Mouse (Mus musculus): Measurements from ENCODE around the gene Tcl1b3. TPM values are rescaled to one million over a fixed set of nuclear protein-coding genes. Genes with fewer than 3 reads are reported as not detected.
"Not testable (repeated sequence)": the region's sequence is repeated elsewhere in the genome, so short reads cannot be mapped to it uniquely, and the experiment has no call there.

The Tcl1b3 gene
- total RNA-seq (2022), result not detected

DNA sequence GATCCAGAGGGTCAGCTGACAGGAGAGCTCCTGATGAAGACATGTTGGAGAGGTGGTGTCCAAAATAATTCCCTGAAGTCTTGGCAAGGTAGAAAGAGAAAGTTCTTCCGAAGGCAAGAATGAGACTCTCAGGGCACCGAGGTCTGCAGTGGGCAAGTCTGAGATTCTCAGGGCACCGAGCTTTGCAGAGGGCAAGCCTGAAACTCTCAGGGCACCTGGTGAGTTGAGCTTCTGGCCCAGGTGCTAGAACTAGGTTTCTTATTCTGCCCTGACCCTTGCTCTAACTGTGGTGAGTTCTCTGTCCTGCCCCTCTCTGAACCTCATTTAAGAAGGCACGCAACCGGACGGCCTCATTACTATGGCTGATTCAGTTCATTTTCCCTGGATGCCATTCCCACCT is at the start of gene Tcl1b3:
Gene Tcl1b3, plus strand, starts transcription at position 301 of the 400 bp plus-strand sequence.
- not testable (repeated sequence) for DNase-seq

DNA sequence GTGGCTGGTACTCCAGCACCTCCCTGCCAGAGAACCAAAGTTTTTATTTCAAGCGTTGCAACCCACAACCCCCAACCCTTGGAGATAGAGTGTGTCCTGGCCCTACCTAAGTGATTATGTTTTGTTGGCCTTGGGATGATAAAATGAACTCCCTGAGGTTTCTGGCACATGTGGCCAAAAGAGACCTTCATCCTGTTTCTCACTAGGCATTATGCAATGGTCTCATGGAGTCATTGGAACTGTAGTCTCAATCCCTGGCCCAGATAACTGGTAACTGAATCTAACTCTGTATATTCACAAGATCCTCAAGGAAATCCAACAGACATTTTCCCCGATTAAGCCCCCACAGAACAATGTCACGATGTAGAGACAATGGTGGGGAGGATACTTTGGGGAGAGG is 47.7 kb upstream of the Tcl1b3 start:
- peak; percentile 55 for DNase-seq

DNA sequence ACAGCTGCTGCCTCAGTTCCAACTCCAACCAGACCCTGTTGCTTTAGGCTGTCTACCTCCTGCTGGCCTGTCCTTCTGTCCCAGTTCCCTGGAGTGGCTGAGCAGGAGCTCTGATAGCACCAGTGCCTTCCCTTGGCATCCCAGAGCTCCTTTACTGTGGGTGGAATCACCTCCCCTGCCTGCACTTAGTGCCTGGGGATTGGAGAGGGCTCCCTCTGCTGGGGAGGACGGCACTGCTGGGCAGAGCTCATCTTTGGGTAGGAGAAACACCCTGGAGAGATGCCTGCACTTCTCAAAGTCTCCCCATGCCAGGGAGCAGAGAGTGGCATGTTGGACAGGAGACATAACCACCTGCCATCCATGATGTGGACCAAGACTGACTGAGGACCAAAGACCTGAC is 45.9 kb upstream of the Tcl1b3 start:
- not testable (repeated sequence) for DNase-seq

DNA sequence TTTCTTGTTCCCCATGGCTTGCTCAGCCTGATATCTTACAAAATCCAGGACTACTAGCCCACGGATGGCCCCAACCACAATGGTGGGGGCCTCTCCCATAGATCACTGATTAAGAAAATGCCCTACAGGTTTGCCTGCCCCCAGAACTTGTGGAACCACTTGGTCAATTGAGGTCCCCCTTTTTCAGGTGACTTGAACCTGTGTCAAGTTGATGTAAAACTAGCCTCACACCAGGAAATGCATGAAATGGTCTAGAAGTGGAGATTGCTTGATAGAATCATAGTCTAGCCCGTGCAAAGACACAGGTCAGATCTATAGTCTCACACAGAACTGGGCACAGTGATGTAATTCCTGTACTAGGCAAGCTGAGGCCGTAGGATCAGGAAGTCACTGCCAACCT is 45.1 kb upstream of the Tcl1b3 start, which contains the start of gene Tcl1b2:
Gene Tcl1b2, plus strand, starts transcription at position 301 of the 400 bp plus-strand sequence.
- DNase-seq, result no peak

DNA sequence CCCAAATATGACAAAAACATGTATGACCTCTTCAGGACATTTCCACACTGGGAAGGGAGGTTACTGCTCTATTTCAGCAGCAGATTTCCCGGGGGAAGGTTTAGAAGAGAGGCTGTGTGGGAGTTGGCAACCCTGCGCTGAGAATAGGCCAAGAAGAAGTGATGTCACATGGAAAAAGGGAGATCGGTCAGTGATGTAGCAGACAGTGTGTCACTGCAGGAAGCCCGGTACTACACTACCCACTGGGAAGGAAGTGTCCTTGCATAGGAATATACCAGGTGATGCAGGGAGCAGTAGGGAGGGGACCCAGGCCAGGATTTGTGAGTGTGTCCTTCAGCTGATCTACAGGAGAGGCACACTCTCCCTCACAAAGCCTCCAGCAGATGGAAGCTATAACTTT is 35.6 kb upstream of the Tcl1b3 start:
- not testable (repeated sequence) for DNase-seq

- DNase-seq, result no peak
These were observed 32.0 kb upstream of the Tcl1b3 start for GRCm38 (mm10) chr12:105158842-105159241.

- DNase-seq, result no peak
These were observed 31.5 kb upstream of the Tcl1b3 start, which contains the start of gene Tcl1b1 for GRCm38 (mm10) chr12:105159390-105159789. Tcl1b1 (plus strand) TSS chr12:105159690.

GRCm38 (mm10) chr12:105166734-105167133 is 24.1 kb upstream of the Tcl1b3 start:
- DNase-seq, result no peak

DNA sequence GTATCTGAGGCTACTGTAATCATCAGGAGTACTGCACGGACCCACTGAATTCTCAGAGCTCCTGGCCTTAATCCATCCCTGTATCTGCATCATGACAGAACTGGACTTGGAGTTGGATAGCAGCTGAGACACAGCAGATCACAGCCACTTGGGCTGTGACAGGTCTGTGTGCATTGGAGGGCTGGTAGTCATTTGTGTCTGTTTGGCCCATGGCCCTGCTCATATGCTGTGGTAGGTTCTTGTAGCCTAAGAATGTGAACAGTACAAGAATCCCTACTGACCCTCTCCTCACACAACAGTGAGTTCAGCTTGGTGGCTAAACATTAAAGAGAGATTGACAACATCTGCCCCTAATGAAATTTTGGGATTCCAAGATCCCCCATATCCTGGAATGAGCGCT is 17.5 kb upstream of the Tcl1b3 start:
- DNase-seq, result no peak

GRCm38 (mm10) chr12:105174318-105174717 is 16.5 kb upstream of the Tcl1b3 start:
- DNase-seq, result peak; percentile 54

DNA sequence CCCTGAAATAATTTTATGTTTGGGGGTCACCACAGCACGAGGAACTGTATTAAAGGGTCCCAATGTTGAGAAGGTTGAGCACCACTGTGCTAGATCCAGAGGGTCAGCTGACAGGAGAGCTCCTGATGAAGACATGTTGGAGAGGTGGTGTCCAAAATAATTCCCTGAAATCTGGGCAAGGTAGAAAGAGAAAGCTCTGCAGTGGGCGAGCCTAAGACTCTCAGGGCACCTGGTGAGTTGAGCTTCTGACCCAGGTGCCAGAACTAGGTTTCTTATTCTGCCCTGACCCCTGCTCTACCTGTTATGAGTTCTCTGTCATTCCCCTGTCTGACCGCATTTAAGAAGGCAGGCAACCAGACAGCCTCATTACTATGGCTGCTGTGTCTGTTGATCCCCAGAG is 14.8 kb upstream of the Tcl1b3 start, which contains the start of gene Tcl1b5:
Gene Tcl1b5, plus strand, starts transcription at position 301 of the 400 bp plus-strand sequence.
- DNase-seq, result not testable (repeated sequence)

- DNase-seq, result not testable (repeated sequence)
These were observed 9.7 kb upstream of the Tcl1b3 start for GRCm38 (mm10) chr12:105181040-105181644.

- DNase-seq, result not testable (repeated sequence)
These were observed 1.9 kb upstream of the Tcl1b3 start for GRCm38 (mm10) chr12:105188980-105189379.

DNA sequence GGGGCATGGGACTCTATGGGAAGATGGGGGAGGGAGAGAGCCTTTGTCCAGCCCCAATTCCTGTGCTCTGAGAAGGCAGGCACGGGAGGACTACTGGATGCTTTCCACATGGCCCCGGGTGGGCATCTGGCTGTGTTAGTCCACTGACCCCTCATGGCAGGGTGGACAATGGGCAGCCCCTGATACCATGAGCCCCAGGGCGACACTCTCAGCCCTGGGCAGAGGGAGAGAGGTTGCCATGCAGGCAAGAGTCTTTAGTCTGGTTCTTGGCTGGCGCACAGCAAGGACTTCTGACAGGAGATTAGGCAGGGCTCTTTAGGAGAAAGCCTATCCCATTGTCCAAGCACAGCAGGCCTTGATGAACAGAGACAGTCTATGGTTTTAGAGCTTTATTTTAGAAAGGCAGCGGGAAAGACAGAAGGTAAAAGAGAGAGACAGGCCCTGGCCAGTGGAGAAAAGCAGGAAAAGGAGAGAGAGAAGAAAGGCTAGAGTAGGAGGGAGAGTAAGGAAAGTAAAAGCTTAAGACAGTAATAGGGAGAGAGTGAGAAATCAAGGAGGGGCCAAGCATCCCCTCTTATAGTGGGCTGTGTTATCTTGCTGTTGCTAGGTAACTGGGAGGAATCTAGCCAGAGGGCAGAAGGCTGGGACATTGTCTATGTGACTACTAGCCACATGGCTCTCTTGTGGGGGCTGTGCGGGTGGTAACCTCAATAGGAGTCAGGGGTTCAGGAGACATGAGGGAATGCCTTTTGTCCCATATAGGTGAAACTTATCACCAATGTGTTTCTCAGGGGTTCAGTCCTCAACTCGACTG is 9.0 kb downstream of the Tcl1b3 start:
- not testable (repeated sequence) for DNase-seq

DNA sequence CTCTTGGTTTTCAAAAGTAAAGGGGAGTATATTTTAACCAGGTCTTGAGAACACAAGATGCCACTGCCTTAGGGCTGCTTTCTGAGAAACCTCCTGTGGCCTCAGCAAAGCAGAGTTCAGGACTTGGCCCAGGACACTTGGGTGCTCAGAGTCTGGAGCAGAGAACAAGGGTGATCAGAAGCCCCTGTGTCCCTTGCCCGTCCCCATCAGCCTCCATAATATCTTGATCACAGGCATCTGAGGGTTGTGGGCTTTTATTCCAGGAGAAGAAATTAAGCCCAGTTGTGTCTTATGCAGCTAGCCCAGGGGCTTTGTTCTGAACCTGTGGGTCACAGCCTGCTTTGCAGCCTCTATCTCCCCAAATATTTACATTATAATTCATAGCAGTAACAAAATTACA is 10.8 kb downstream of the Tcl1b3 start, which contains the start of gene Tcl1b4:
Gene Tcl1b4, plus strand, starts transcription at position 301 of the 400 bp plus-strand sequence.
- not testable (repeated sequence) for DNase-seq

DNA sequence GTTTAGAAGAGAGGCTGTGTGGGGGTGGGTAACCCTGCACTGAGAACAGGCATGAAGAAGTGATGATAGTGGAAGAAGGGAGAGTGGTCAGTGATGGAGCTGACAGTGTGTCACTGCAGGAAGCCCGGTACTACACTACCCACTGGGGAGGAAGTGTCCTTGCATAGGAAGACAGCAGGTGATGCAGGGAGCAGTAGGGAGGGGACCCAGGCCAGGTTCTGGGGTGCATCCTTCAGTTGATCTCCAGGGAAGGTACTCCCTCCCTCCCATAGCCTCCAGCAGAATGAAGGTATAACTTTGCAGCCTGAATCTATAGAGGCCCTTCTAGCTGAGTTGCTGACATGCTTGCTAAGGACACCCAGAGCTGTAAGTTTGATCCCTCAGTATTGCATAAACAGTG is 16.2 kb downstream of the Tcl1b3 start:
- DNase-seq, result no peak

DNA sequence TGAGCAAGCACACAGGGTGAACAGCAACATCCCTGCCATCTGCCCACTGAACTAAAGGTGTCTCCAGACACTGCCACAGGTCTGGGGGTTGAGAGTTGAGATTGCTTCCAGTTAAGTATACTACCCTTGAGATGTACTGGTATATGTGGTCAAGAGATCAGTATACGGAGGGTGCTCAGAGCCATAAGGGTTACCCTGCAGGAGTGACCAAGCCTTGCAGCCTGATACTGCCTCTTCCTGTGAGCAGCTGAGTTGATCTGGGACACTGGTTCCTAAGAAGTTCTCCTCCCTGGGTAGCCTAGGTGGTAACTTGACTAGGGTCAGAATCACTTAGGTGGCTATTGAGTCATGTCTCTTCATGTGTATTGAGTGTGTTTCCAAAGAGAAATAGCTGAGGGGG is 17.6 kb downstream of the Tcl1b3 start:
- no peak for DNase-seq

- no peak for DNase-seq
These were observed 18.4 kb downstream of the Tcl1b3 start for GRCm38 (mm10) chr12:105209231-105209630.

DNA sequence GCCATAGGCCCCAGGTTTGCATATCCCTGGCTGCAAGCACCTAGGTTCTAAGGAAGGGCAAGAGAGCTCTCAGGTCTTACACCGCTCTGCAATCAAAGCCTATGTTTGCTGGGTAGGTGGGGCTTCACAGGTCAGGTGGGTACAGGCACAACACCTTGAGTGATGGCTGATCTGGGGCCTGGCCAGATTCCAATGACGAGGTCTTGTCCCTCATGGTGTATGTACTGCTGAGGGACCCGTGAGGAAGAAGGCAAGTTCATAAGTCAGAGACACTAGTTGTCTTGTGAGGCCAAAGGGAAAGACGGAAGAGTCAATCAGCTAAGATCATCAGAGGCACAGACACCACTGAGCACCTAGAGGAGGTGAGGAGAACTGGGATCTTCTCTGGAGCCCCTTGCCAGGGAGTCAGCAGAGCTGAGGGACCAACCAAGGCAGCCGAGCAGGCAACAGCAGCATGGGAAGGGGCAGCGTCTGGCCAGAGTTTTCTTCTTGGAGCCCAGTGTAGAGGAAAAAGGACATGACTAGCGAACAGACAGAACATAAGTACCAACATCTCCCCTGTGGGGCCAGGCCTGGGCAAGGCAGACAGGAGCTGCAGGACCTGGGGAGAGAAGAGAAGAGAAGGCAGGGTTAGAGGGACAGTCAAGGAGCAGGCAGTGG is 26.4 kb downstream of the Tcl1b3 start:
- no peak for DNase-seq

DNA sequence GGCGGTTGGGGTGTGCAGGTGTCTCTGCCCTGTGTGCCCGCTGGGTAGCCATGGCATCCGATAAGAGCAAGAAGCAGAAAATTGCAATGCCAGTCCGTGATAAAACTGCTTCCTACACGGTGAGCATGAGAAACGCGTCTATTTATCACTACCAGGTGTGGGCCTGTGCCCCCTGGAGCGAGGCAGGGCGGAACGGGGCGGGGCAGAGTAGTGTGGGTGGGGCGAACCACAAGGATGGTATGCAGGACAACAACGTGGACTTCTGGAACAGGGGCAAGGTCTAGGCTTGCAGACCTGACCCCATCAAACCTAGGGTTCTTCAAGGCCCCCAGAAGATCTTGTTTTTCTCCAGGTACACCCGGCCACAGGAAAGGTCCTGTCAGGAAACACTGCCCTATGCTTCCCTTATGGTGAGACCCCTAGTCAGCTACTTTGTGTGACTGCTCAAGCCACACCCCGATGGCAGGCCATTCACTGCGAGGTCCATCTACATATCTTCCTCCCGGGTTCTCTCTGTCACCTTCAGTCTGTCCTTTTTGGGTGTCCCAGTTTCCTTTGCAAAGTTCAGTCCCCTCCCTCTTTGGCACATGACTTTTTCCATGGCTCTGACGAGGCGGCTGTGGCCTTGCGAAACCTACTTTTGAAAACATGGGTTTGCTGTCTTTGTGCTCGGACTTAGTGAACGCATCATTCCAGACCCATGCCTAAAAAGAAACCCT is 31.9 kb downstream of the Tcl1b3 start, which contains the start of gene Tcl1:
Gene Tcl1, minus strand, starts transcription at position 193 of the 719 bp plus-strand sequence.
- DNase-seq, result no peak

GRCm38 (mm10) chr12:105224621-105225320 is 33.9 kb downstream of the Tcl1b3 start:
- DNase-seq, result no peak

DNA sequence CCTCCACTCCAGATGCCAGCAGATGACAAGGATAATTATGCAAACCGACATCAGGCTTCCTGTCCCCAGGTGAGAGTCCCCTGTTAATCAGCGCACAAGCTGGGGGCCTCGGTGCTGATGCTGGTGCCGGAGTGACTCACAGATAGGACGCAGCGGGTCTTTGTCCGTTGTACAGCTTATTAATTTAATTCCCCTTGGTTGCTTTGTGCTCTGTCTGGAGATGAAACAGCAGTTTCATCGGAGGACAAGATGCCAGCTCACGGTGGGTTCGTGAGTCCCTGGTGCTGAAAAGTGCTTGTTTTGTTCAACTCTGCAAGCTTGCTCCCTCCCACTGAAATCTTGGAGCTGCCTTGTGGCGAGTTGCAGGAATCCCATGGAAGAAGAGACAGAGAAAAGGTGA is 43.5 kb downstream of the Tcl1b3 start:
- no peak for DNase-seq

All from adrenal gland, adult 8-10 months (tissue).